Mouse (Mus musculus): ENCODE data around the gene Stk4. TPM values are rescaled to one million over a fixed set of nuclear protein-coding genes. Genes with fewer than 3 reads are reported as not detected.

The Stk4 gene
- polyA plus RNA-seq (2012; rRNA removed; ENCODE audit: low replicate concordance), result 21.8 and 26.0 TPM in 2 replicates

DNA sequence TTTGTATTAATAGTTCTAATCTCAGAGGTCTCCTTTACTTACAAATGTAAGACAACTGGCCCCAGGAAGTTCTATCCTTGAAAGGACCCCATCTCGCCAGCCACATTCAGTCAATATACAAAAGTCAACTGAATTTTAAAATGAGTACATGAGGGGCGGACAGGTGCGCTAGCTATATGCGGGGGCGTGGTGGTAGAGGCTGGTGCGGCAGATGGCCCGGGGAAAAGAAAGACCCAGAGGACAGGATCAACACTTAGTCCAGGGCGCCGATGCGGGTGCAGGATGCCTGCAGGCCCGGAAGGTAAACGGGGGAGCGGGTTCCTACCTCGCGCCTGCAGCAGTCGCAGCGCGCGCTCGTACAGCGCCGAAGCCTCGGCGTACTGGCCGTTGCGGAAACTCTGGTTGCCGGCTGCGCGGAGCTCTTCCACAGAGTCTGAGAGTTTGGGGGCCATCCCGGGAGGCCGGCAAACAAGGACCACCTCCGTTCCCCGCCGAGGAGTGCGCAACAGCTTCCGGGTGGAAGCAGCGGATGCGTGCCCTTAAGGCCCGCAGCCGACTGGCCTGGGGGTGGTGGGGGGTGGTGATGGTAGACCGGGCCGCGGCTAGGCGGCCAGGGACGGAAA, at the start of gene Stk4:
Gene Stk4, plus strand, starts transcription at position 181 of the 623 bp plus-strand sequence.

GRCm38 (mm10) chr2:164025150-164025549, 45.0 kb upstream of the Stk4 start, which contains the start of gene Pabpc1l:
Gene Pabpc1l, plus strand, starts transcription at chr2:164025450.

GRCm38 (mm10) chr2:164070765-164071436, 779 bp downstream of the Stk4 start, which contains the start of gene Tomm34:
Gene Tomm34, minus strand, starts transcription at chr2:164071169.

DNA sequence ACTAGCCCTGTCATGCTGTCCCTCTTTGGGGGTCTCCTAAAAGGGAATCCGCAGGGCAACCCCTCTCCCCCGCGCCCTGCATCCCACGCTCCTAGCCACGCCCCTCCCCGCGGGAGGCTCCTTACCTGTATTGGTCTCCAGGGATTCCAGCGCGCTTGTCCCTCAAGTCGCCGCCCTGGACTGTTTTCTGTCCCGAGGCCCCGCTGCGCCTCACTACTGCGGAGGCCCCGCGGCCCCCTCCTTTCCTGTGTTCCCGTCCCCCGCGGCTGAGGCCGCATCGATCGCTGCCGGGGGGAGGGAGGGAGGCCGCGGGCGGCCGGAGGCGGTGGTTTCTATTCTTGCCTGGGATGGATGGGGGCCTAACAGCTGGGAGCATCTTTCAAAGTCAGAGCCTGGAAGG, 100.8 kb downstream of the Stk4 start, which contains the start of gene Kcns1:
Gene Kcns1, minus strand, starts transcription at position 212 of the 400 bp plus-strand sequence.

GRCm38 (mm10) chr2:164182692-164183255, 112.7 kb downstream of the Stk4 start, which contains the start of gene Wfdc5:
Gene Wfdc5, minus strand, starts transcription at chr2:164182742.

DNA sequence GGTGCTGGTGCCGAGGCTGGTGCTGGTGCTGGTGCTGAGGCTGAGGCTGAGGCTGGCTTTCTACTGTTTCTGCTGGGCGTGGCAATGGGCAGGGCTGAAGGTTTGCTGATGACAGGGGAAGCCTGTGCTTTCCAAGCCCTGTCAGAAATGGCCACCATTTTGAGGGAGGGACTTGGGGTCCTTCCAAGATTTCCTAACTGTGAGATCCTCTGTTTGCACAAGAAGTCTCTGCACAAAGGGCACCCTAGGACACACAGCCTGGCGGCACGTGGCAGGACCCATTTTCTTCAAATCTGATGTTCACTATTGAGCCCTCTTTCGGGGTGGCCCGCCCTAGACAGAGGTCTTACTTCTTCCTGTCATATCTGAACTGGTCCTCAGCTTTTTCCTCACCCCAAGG, 120.5 kb downstream of the Stk4 start, which contains the start of gene Wfdc12:
Gene Wfdc12, minus strand, starts transcription at position 33 of the 400 bp plus-strand sequence.

DNA sequence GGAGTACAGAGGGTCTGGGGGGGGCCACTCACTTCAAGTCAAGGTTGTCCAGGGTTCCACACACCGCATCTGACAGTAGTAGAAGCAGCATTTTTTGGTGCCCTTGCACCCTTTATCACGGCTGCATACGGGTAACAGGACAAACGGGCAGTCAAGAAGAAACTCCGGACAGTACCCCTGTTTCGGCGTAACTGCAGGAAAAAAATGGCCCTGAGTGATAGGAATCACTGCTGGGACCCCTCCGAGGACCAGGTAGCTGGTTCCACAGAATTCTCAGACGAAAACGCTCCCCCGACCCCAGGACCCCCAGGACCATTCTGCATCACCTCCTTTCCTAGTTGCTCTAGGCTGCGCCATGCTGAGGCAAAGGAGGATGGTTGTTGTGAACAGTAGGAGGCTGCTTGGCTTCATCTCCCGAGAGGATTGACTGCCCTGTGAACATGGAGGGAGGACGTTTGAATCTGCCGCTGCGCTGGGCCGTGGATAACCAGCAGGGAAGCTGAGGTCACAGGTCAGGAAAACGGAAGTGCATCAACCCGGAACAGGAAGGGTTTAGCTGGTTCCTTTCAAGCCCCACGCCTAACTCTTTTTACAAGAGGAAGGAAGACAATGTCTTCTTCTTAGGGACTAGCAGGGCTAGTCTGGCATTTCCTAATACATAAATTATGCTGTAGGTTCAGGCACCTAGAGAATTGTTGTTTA, 129.7 kb downstream of the Stk4 start, which contains the start of gene Wfdc15a:
Gene Wfdc15a, minus strand, starts transcription at position 505 of the 702 bp plus-strand sequence.

Other genes with a start within 250 kb of the Stk4 start
- 16.1 and 19.6 TPM in 2 replicates for gene Ccn5, start 249.5 kb upstream of the Stk4 start, polyA plus RNA-seq (2012; rRNA removed; ENCODE audit: low replicate concordance)
- gene Kcnk15, start 216.7 kb upstream of the Stk4 start, polyA plus RNA-seq (2012; rRNA removed; ENCODE audit: low replicate concordance), result not detected in 2 replicates
- gene Rims4, start 151.6 kb upstream of the Stk4 start, polyA plus RNA-seq (2012; rRNA removed; ENCODE audit: low replicate concordance), result 1.2 and 1.9 TPM in 2 replicates
- 54.2 and 98.4 TPM in 2 replicates for gene Ywhab, start 75.4 kb upstream of the Stk4 start, polyA plus RNA-seq (2012; rRNA removed; ENCODE audit: low replicate concordance)
- gene Pabpc1l, start 44.9 kb upstream of the Stk4 start, polyA plus RNA-seq (2012; rRNA removed; ENCODE audit: low replicate concordance), result 1.6 and 1.7 TPM in 2 replicates
- gene Tomm34, start 847 bp downstream of the Stk4 start, polyA plus RNA-seq (2012; rRNA removed; ENCODE audit: low replicate concordance), result 58.9 and 67.9 TPM in 2 replicates
- 0.20 and 0.43 TPM in 2 replicates for gene Kcns1, start 100.8 kb downstream of the Stk4 start, polyA plus RNA-seq (2012; rRNA removed; ENCODE audit: low replicate concordance)
- 1.0 TPM in 1 of 2 replicates, not detected in the other for gene Wfdc5, start 112.4 kb downstream of the Stk4 start, polyA plus RNA-seq (2012; rRNA removed; ENCODE audit: low replicate concordance)
- 0.50 TPM in 1 of 2 replicates, not detected in the other for gene Wfdc12, start 120.3 kb downstream of the Stk4 start, polyA plus RNA-seq (2012; rRNA removed; ENCODE audit: low replicate concordance)
- gene Wfdc15a, start 129.8 kb downstream of the Stk4 start, polyA plus RNA-seq (2012; rRNA removed; ENCODE audit: low replicate concordance), result not detected in 2 replicates
- gene Wfdc15b, start 151.3 kb downstream of the Stk4 start, polyA plus RNA-seq (2012; rRNA removed; ENCODE audit: low replicate concordance), result not detected in 2 replicates
- gene Svs2, start 168.1 kb downstream of the Stk4 start, polyA plus RNA-seq (2012; rRNA removed; ENCODE audit: low replicate concordance), result not detected in 2 replicates
- gene Svs3b, start 186.3 kb downstream of the Stk4 start, polyA plus RNA-seq (2012; rRNA removed; ENCODE audit: low replicate concordance), result not detected in 2 replicates
- not detected in 2 replicates for gene Svs4, start 208.1 kb downstream of the Stk4 start, polyA plus RNA-seq (2012; rRNA removed; ENCODE audit: low replicate concordance)
- not detected in 2 replicates for gene Svs3a, start 218.9 kb downstream of the Stk4 start, polyA plus RNA-seq (2012; rRNA removed; ENCODE audit: low replicate concordance)
- gene Svs6, start 246.4 kb downstream of the Stk4 start, polyA plus RNA-seq (2012; rRNA removed; ENCODE audit: low replicate concordance), result not detected in 2 replicates

Measured in mammary gland, adult 2 months (tissue).